Mouse (Mus musculus): ENCODE measurements around the gene St8sia6. TPM values are rescaled to one million over a fixed set of nuclear protein-coding genes. Genes with fewer than 3 reads are reported as not detected.

The St8sia6 gene
- 0.77 TPM in 2 replicates for polyA plus RNA-seq (2016; fragmentation: Nextera tagmentation; extraction: Ambion mirVana)

DNA sequence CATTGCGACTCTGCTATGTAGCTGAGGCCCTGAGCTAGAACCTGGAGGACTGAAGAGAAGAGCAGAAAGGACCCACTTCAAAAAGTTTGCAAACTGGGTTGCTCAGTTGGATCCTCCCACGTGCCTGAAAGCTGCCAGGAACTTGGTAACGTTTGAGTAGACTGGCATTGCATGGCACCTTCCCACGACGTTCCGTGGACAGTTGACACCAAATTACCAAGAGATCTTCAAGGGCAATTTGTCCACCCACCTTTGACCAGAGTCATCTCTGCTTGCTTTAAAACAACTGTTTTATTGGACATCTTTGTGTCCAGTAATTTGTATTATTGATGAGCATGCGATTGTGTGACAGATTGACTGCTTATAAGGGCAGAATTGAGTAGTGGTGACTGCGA lies at the start of gene St8sia6:
TSS of gene St8sia6 (minus strand) at position 96 of the 395 bp plus-strand sequence.
- Histone ChIP-seq H3K4me1 (peaks cover 10% of the 10 kb centered on the region; the same call in 1 of the 2 replicates), H3K4me2 (replicated peaks) (peak within 1 kb of the TSS; percentile 97), H3K27me3 (replicated peaks) (peaks cover 23% of the 10 kb centered on the region), H3K4me3 (peak within 1 kb of the TSS; percentile 54), H3K36me3 (no peaks in the 10 kb centered on the region), H3K27ac (no peak within 1 kb of the TSS), H3K9ac (peak within 1 kb of the TSS; percentile 56), H3K9me3 (no peaks in the 10 kb centered on the region)
- ATAC-seq (ENCODE audit: low FRiP score, low read depth), result 0 out of 2 replicates have a peak, but pooled peaks have one; percentile 1
- 52% methylated on average over 8 of the region's 8 CpGs for WGBS

DNA sequence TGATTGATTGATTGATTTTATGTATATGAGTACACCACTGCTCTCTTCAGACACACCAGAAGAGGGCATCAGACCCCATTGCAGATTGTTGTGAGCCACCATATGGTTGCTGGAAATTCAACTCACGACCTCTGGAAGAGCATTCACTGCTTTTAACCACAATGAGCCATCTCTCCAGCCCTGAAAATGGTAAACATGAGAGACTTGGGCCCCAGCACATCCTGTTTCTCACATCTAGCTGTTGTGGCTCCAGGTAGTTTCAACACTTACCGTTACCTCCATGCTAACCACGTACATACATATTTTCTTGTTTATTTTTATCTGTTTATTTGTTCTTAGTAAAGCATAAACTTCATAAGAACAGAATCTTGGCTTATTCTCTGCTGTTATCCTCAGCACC lies 42.4 kb upstream of the St8sia6 start:
- H3K27ac ChIP-seq, result no peak overlapping the region
- no peaks in the 10 kb centered on the region for H3K9me3 ChIP-seq
- H3K4me3 ChIP-seq, result no peak overlapping the region
- no peaks in the 10 kb centered on the region for H3K4me1 ChIP-seq
- H3K9ac ChIP-seq, result no peak overlapping the region
- H3K27me3 ChIP-seq (replicated peaks), result no peaks in the 10 kb centered on the region
- no peaks in the 10 kb centered on the region for H3K36me3 ChIP-seq
- ATAC-seq (ENCODE audit: low FRiP score, low read depth), result no peak
- H3K4me2 ChIP-seq (replicated peaks), result no peak overlapping the region
- WGBS, result 86% methylated on average over 3 of the region's 3 CpGs

DNA sequence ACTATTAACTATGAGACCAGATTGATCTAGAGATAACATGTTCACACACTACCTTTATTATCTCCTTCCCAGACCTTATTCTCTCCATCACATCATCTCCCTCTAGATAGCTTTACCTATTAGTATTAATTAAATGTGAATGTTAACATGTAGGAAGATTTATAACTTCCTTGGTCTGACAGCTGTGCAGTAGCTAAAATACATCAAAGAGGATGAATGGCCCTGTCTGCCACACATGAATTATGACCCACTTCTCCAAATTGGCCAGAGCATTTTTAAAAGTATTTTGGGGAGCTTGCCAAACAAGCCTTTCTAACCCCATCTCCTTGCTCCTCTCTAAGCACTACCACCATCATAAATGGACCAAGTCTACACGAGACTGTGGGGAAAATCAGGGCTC lies 41.1 kb upstream of the St8sia6 start:
- Histone ChIP-seq H3K27ac (no peak overlapping the region), H3K9ac (no peak overlapping the region), H3K4me1 (no peaks in the 10 kb centered on the region), H3K27me3 (replicated peaks) (no peaks in the 10 kb centered on the region), H3K4me2 (replicated peaks) (no peak overlapping the region), H3K36me3 (no peaks in the 10 kb centered on the region), H3K9me3 (no peaks in the 10 kb centered on the region), H3K4me3 (no peak overlapping the region)
- ATAC-seq (ENCODE audit: low FRiP score, low read depth), result no peak
- 69% methylated on average over 1 of the region's 1 CpGs for WGBS

DNA sequence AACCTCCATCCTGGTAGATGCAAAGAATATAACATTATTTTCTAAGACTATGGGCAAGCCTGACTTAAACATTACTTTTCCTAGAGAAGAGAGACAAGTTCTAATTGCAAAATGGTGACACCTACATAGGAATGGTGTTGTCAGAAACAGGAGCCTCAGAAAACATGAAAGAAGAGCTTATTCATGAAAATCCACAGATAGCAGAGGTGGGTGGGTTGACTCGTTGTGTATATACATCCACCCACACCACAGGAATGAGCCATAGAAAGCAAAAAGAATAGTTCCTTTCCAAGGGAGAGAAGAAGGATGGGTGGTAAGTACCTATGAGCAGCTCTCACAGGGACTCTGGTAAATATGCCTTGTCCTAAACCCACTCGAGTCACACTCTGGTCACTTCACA lies 22.8 kb upstream of the St8sia6 start:
- no peaks in the 10 kb centered on the region for H3K36me3 ChIP-seq
- H3K27ac ChIP-seq, result no peak overlapping the region
- H3K4me1 ChIP-seq, result no peaks in the 10 kb centered on the region
- ATAC-seq (ENCODE audit: low FRiP score, low read depth), result no peak
- H3K9ac ChIP-seq, result no peak overlapping the region
- no peak overlapping the region for H3K4me2 ChIP-seq (replicated peaks)
- WGBS, result 81% methylated on average over 2 of the region's 2 CpGs
- H3K27me3 ChIP-seq (replicated peaks), result no peaks in the 10 kb centered on the region
- H3K4me3 ChIP-seq, result no peak overlapping the region
- H3K9me3 ChIP-seq, result no peaks in the 10 kb centered on the region

- H3K4me2 ChIP-seq (replicated peaks), result no peak overlapping the region
- H3K27me3 ChIP-seq (replicated peaks), result no peaks in the 10 kb centered on the region
- no peak overlapping the region for H3K27ac ChIP-seq
- H3K4me3 ChIP-seq, result no peak overlapping the region
- H3K36me3 ChIP-seq, result no peaks in the 10 kb centered on the region
- ATAC-seq (ENCODE audit: low FRiP score, low read depth), result no peak
- H3K4me1 ChIP-seq, result no peaks in the 10 kb centered on the region
- no peaks in the 10 kb centered on the region for H3K9me3 ChIP-seq
- 80% methylated on average over 5 of the region's 5 CpGs for WGBS
- H3K9ac ChIP-seq, result no peak overlapping the region
Measured at GRCm38 (mm10) chr2:13808593-13808992, 14.7 kb upstream of the St8sia6 start.

- 89% methylated on average over 4 of the region's 4 CpGs for WGBS
- no peak for ATAC-seq (ENCODE audit: low FRiP score, low read depth)
- Histone ChIP-seq H3K4me2 (replicated peaks) (no peak overlapping the region), H3K9ac (no peak overlapping the region), H3K4me3 (no peak overlapping the region), H3K9me3 (no peaks in the 10 kb centered on the region), H3K27me3 (replicated peaks) (no peaks in the 10 kb centered on the region), H3K4me1 (no peaks in the 10 kb centered on the region), H3K27ac (no peak overlapping the region), H3K36me3 (no peaks in the 10 kb centered on the region)
Measured at GRCm38 (mm10) chr2:13808008-13808407, 14.1 kb upstream of the St8sia6 start.

DNA sequence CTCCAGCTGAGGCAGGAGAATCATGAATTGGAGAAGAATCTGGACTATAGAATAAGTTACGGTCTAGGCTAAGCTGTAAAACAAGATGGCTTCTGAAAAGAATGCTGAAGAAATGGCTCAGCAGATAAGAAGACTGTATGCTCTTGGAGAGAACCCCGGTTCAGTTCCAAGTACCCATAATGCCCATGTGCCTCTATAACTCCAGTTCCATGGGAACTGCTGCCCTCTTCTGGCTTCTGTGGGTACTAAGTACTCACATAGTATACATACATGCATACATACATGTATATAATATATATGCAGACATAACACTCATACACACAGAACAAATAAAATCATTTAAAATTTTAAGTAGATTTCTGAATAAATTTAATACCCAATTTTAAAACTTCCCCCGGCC lies 12.3 kb upstream of the St8sia6 start:
- no peaks in the 10 kb centered on the region for H3K36me3 ChIP-seq
- WGBS, result 87% methylated on average over 3 of the region's 3 CpGs
- H3K4me3 ChIP-seq, result no peak overlapping the region
- H3K4me1 ChIP-seq, result no peaks in the 10 kb centered on the region
- no peaks in the 10 kb centered on the region for H3K9me3 ChIP-seq
- no peak overlapping the region for H3K9ac ChIP-seq
- H3K27me3 ChIP-seq (replicated peaks), result no peaks in the 10 kb centered on the region
- no peak for ATAC-seq (ENCODE audit: low FRiP score, low read depth)
- no peak overlapping the region for H3K4me2 ChIP-seq (replicated peaks)
- no peak overlapping the region for H3K27ac ChIP-seq

GRCm38 (mm10) chr2:13800639-13801038 lies 6.8 kb upstream of the St8sia6 start:
- Histone ChIP-seq H3K4me3 (no peak overlapping the region), H3K9me3 (no peaks in the 10 kb centered on the region), H3K4me2 (replicated peaks) (no peak overlapping the region), H3K4me1 (no peaks in the 10 kb centered on the region), H3K36me3 (no peaks in the 10 kb centered on the region), H3K27me3 (replicated peaks) (no peaks in the 10 kb centered on the region), H3K9ac (no peak overlapping the region), H3K27ac (no peak overlapping the region)
- WGBS, result 89% methylated on average over 2 of the region's 2 CpGs
- no peak for ATAC-seq (ENCODE audit: low FRiP score, low read depth)

GRCm38 (mm10) chr2:13794446-13794845 lies 582 bp upstream of the St8sia6 start:
- Histone ChIP-seq H3K4me3 (no peak overlapping the region), H3K4me2 (replicated peaks) (no peak overlapping the region), H3K9me3 (no peaks in the 10 kb centered on the region), H3K4me1 (peaks cover 10% of the 10 kb centered on the region; the same call in 1 of the 2 replicates), H3K9ac (no peak overlapping the region), H3K36me3 (no peaks in the 10 kb centered on the region), H3K27ac (no peak overlapping the region), H3K27me3 (replicated peaks) (peaks cover 23% of the 10 kb centered on the region)
- 85% methylated on average over 8 of the region's 8 CpGs for WGBS
- no peak for ATAC-seq (ENCODE audit: low FRiP score, low read depth)

GRCm38 (mm10) chr2:13793054-13793968 lies 553 bp downstream of the St8sia6 start:
- no peaks in the 10 kb centered on the region for H3K9me3 ChIP-seq
- peak overlapping the region; percentile 97 for H3K4me2 ChIP-seq (replicated peaks)
- H3K27ac ChIP-seq, result no peak overlapping the region
- WGBS, result under 1% methylated on average over 89 of the region's 89 CpGs
- peak; percentile 83 for ATAC-seq (ENCODE audit: low FRiP score, low read depth)
- H3K27me3 ChIP-seq (replicated peaks), result peaks cover 23% of the 10 kb centered on the region
- peak overlapping the region; percentile 54 for H3K4me3 ChIP-seq
- H3K36me3 ChIP-seq, result no peaks in the 10 kb centered on the region
- peaks cover 10% of the 10 kb centered on the region; the same call in 1 of the 2 replicates for H3K4me1 ChIP-seq
- H3K9ac ChIP-seq, result peak overlapping the region; percentile 56

DNA sequence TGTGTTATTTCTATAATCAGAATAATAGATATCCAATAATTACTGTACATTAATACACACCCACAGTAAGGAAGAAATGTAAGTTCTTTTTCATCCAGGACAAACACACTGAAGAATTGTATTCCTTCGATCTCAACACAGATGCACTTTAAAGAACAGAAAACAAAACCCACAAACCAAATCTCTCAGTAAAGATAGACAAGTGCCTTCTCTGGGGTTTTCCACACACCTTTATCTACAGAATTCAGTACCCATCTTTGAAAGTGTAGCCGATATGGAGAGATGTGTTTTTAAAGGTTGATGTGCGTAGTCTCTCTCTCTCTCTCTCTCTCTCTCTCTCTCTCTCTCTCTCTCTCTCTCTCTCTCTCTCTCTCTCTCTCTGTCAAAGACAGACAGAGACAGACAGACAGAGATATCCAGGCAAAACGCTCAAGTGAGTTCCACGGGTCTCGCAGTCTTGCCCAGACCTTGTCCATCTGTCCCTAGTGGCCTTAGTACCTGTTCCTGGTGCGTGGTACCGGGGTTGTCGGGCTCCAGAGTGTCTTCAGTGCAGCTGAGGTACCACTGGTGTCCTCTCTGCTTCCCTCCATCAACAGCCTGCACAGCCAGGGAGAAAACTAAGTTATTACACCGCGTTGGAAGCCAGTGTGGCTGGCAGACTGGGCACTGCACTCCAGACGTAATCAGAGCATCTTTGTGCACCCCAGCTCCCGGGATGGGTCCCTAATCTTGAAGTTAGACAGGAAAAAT lies 1.4 kb downstream of the St8sia6 start:
- peaks cover 10% of the 10 kb centered on the region; the same call in 1 of the 2 replicates for H3K4me1 ChIP-seq
- peak overlapping the region; percentile 54 for H3K4me3 ChIP-seq
- ATAC-seq (ENCODE audit: low FRiP score, low read depth), result peak; percentile 1; the same call in 1 of the 2 replicates
- no peak overlapping the region for H3K9ac ChIP-seq
- H3K27ac ChIP-seq, result no peak overlapping the region
- H3K9me3 ChIP-seq, result no peaks in the 10 kb centered on the region
- H3K36me3 ChIP-seq, result no peaks in the 10 kb centered on the region
- peak overlapping the region; percentile 97 for H3K4me2 ChIP-seq (replicated peaks)
- 40% methylated on average over 13 of the region's 13 CpGs for WGBS
- peaks cover 23% of the 10 kb centered on the region for H3K27me3 ChIP-seq (replicated peaks)

- Histone ChIP-seq H3K9me3 (no peaks in the 10 kb centered on the region), H3K4me3 (no peak overlapping the region), H3K9ac (no peak overlapping the region), H3K36me3 (no peaks in the 10 kb centered on the region), H3K27me3 (replicated peaks) (peaks cover 23% of the 10 kb centered on the region), H3K4me1 (peaks cover 10% of the 10 kb centered on the region; the same call in 1 of the 2 replicates), H3K27ac (no peak overlapping the region), H3K4me2 (replicated peaks) (no peak overlapping the region)
- ATAC-seq (ENCODE audit: low FRiP score, low read depth), result no peak
- 78% methylated on average over 7 of the region's 7 CpGs for WGBS
Measured at GRCm38 (mm10) chr2:13791598-13791997, 2.3 kb downstream of the St8sia6 start.

Measured in neural tube, embryonic 12.5 days (tissue).